Mouse (Mus musculus) forebrain, embryonic 15.5 days (tissue): ENCODE measurements around the gene Golt1a. TPM values are rescaled to one million over a fixed set of nuclear protein-coding genes. Genes with fewer than 3 reads are reported as not detected.
"Not testable (repeated sequence)": the region's sequence is repeated elsewhere in the genome, so short reads cannot be mapped to it uniquely, and the experiment has no call there.

ENCODE experiments used
- ATAC-seq: fragments of 200-750 bp; cut with Nextera tagmentation; replicated peaks from 2 replicates; pipeline ENCODE4 v1.8.0; 2017; ENCODE audit warnings: mild to moderate bottlenecking, moderate TSS enrichment, moderate library complexity
- H3K27ac ChIP-seq: fragments of 300-500 bp; sonication (generic); replicated peaks from 2 replicates; pipeline ENCODE4 v1.5.1; 2015; ENCODE audit warnings: mild to moderate bottlenecking, inconsistent platforms
- H3K27me3 ChIP-seq: fragments of 300-500 bp; sonication (generic); 2 replicates; pipeline ENCODE4 v1.6.1; 2015; ENCODE audit warnings: inconsistent platforms
- H3K36me3 ChIP-seq: fragments of 300-500 bp; sonication (generic); 2 replicates; pipeline ENCODE4 v1.6.1; 2015; ENCODE audit warnings: mild to moderate bottlenecking, inconsistent platforms
- H3K4me1 ChIP-seq: fragments of 300-500 bp; sonication (generic); 2 replicates; pipeline ENCODE4 v1.6.1; 2015; ENCODE audit warnings: inconsistent platforms
- H3K4me2 ChIP-seq: fragments of 300-500 bp; sonication (generic); replicated peaks from 2 replicates; pipeline ENCODE4 v1.6.1; 2015; ENCODE audit warnings: mild to moderate bottlenecking, inconsistent platforms
- H3K4me3 ChIP-seq: fragments of 300-500 bp; sonication (generic); 2 replicates; pipeline ENCODE4 v1.5.1; 2015; ENCODE audit warnings: mild to moderate bottlenecking, inconsistent platforms
- H3K9ac ChIP-seq: fragments of 300-500 bp; sonication (generic); replicated peaks from 2 replicates; pipeline ENCODE4 v1.6.1; 2015; ENCODE audit warnings: mild to moderate bottlenecking, inconsistent platforms
- H3K9me3 ChIP-seq: fragments of 300-500 bp; sonication (generic); 2 replicates; pipeline ENCODE4 v1.6.1; 2016; ENCODE audit warnings: inconsistent platforms
- WGBS: fragments of 180-500 bp; shearing (Covaris S2); methylation state at CpG from one replicate; pipeline ENCODE4 v1.1.7; 2015; ENCODE audit warnings: mixed read lengths; 5-methylcytosine and 5-hydroxymethylcytosine counted together
- polyA plus RNA-seq: library from polyadenylated mRNA; unstranded; fragments of >200 nt; fragmentation: Nextera tagmentation; extraction: Ambion mirVana; gene quantifications from 2 replicates; pipeline ENCODE4 v1.2.1, GENCODE M21; 2015

Golt1a gene
- polyA plus RNA-seq, 1 experiment from 2014 or later: 0.32 TPM

DNA sequence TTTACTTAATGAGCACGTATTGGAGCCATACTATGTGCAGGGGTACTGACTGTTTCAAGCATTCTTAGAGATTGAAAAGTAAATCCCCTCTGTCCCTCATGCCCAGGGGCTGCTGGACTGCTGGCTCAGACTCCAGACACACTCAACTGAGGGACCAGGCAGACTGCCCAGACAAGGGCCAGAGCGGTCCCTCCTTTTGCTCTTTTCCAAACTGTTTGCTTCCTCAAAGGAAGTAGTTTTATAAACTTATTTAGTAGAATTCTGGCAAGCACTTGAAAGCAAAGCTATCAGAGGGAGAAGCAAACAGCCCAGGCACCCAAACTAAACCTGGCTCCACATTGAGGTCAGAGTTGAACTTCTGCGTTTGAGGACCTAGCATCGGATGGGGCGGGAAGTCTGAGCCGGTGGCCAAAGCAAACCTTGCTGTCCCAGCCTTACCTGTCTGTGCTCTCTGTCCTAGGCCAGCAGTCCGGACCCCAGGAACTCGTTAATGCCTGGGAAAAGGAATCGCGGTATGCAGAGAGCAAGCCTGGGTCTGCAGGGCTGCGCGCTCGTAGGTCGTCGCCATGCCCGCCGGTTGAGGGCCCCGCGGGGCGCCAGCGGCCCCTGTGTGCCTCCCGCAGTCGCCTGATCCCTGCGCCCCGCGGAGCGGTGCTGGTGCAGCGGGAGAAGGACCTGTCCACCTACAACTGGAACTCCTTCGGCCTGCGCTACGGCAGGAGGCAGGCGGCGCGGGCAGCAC, 19.5 kb downstream of the Golt1a start:
- peak overlapping the region; percentile 54 for H3K4me2 ChIP-seq
- no peak overlapping the region for H3K27ac ChIP-seq
- H3K9me3 ChIP-seq: no peaks in the 10 kb centered on the region
- 0 out of 2 replicates have a peak overlapping the region, but pooled peaks have one; percentile 35 for H3K9ac ChIP-seq
- peak overlapping the region; percentile 23 for H3K4me3 ChIP-seq
- no peaks in the 10 kb centered on the region for H3K36me3 ChIP-seq
- H3K4me1 ChIP-seq: peaks cover 26% of the 10 kb centered on the region
- no peaks in the 10 kb centered on the region for H3K27me3 ChIP-seq
- WGBS: 5% methylated on average over 34 of the region's 34 CpGs
- no peak; the same call in 1 of the 2 replicates for ATAC-seq

DNA sequence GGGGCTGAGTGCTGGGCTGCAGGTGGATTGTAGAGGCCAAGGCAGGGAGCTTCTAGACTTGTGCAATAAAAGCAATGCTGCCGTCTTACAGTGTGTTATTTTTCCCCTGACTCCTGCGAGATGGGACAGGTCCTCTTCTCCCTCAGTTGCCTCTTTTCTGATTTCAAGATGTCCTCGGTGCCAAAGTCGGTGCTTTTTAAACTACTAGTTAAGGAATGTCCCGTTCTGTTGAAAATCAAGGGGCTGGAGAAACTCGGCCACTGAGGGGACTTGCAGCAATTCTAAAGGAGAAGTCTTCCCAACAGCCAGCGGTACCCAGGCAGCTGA, 20.0 kb downstream of the Golt1a start:
- 0 out of 2 replicates have a peak overlapping the region, but pooled peaks have one; percentile 35 for H3K9ac ChIP-seq

DNA sequence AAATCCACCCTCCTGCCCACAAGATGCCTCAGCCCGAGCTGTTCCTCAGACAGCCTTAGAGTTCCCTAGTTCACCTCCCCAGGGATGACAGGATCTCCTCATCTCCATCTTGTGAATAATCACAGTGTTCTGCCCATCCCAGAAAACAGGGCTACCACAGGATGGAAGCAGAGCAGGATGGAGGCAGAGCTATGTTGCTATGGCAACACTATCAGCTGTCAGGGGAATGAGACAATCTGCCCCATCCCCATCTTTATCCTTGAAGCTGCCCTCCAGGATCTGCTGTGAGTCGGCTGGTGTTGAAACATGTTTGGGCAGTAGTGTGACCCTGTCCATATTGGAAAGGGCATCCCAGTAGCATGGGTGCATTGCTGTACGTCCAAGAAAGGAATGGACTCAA, 21.5 kb downstream of the Golt1a start:
- no peak overlapping the region for H3K4me2 ChIP-seq
- no peak overlapping the region; the same call in 1 of the 2 replicates for H3K27ac ChIP-seq

More for the DNA sequence above, 20.0 kb downstream of the Golt1a start:
- Histone ChIP-seq H3K4me2 (peak overlapping the region; percentile 54), H3K9me3 (no peaks in the 10 kb centered on the region), H3K27ac (no peak overlapping the region), H3K27me3 (no peaks in the 10 kb centered on the region), H3K36me3 (no peaks in the 10 kb centered on the region), H3K4me3 (peak overlapping the region; percentile 23), H3K4me1 (peaks cover 26% of the 10 kb centered on the region)
- whole genome bisulfite sequencing: 19% methylated on average over 7 of the region's 7 CpGs
- no peak for ATAC-seq

GRCm38 (mm10) chr1:133332656-133333430, 23.2 kb downstream of the Golt1a start:
- H3K27me3 ChIP-seq: no peaks in the 10 kb centered on the region
- ATAC-seq: no peak
- H3K9ac ChIP-seq: no peak overlapping the region
- H3K9me3 ChIP-seq: no peaks in the 10 kb centered on the region
- no peak overlapping the region for H3K27ac ChIP-seq
- H3K36me3 ChIP-seq: no peaks in the 10 kb centered on the region
- H3K4me1 ChIP-seq: peaks cover 26% of the 10 kb centered on the region
- H3K4me2 ChIP-seq: no peak overlapping the region
- H3K4me3 ChIP-seq: no peak overlapping the region
- WGBS: 87% methylated on average over 11 of the region's 11 CpGs

More for the DNA sequence above, 21.5 kb downstream of the Golt1a start:
- WGBS: 58% methylated on average over 3 of the region's 3 CpGs
- Histone ChIP-seq H3K9me3 (no peaks in the 10 kb centered on the region), H3K27me3 (no peaks in the 10 kb centered on the region), H3K36me3 (no peaks in the 10 kb centered on the region), H3K9ac (no peak overlapping the region), H3K4me3 (no peak overlapping the region), H3K4me1 (peaks cover 26% of the 10 kb centered on the region)
- peak; percentile 82 for ATAC-seq

- 54% methylated on average over 6 of the region's 6 CpGs for WGBS
- H3K4me1 ChIP-seq: peaks cover 19% of the 10 kb centered on the region
Observed at GRCm38 (mm10) chr1:133333937-133334336, 24.3 kb downstream of the Golt1a start.

GRCm38 (mm10) chr1:133340403-133340802, 30.8 kb downstream of the Golt1a start:
- H3K27ac ChIP-seq, H3K4me1 ChIP-seq, H3K4me3 ChIP-seq, H3K36me3 ChIP-seq, ATAC-seq, H3K9me3 ChIP-seq, H3K27me3 ChIP-seq, H3K4me2 ChIP-seq, H3K9ac ChIP-seq: not testable (repeated sequence)
- 63% methylated on average over 1 of the region's 1 CpGs for WGBS

More at GRCm38 (mm10) chr1:133333937-133334336, 24.3 kb downstream of the Golt1a start:
- Histone ChIP-seq H3K9ac (no peak overlapping the region), H3K4me3 (no peak overlapping the region), H3K9me3 (no peaks in the 10 kb centered on the region), H3K27me3 (no peaks in the 10 kb centered on the region), H3K4me2 (no peak overlapping the region), H3K36me3 (no peaks in the 10 kb centered on the region), H3K27ac (no peak overlapping the region)
- ATAC-seq: no peak

DNA sequence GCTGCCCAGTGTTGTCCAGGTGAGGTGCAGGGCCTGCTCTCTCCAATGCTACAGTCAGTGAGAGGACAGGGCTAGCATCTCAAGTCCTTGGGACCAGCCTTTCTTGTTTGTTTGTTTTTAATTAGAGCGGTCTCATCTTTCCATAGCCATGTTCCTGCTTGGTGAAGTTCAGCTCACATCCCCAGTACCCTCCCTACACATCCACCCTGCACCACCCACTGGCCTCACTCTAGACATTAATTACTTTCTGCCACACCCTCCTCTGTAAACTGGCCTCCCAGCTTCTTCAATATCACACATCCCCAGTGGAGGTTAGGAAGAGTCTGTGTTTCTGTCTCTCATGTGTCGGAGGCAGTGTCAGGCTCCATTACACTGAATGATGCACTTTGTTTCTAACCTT, 34.8 kb downstream of the Golt1a start:
- H3K27me3 ChIP-seq: no peaks in the 10 kb centered on the region
- ATAC-seq: no peak
- H3K9ac ChIP-seq: no peak overlapping the region
- H3K9me3 ChIP-seq: no peaks in the 10 kb centered on the region
- no peaks in the 10 kb centered on the region for H3K36me3 ChIP-seq
- H3K4me1 ChIP-seq: no peaks in the 10 kb centered on the region
- H3K4me3 ChIP-seq: no peak overlapping the region
- WGBS: 90% methylated on average over 2 of the region's 2 CpGs
- no peak overlapping the region for H3K27ac ChIP-seq
- no peak overlapping the region for H3K4me2 ChIP-seq

DNA sequence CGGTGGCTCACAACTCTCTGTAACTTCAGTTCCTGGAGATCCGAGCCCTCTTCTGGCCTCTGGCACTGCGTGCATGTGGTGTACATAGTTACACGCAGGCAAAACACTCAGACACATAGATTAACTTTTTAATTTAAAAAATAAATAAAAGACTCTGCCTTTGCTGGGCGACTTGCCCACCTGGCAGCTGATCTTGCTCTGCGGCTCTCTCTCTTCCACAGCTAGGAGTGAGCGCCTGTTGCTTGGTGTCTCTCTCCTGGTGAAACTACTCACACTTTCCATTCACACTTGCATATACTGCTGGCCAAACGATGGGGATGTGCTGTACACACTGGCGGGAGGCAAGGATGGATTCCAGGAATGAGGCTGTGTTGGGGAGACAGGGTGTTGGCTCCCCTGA, 36.9 kb downstream of the Golt1a start:
- Histone ChIP-seq H3K4me1 (0 out of 2 replicates have a peak, but pooled peaks cover 2% of the 10 kb centered on the region), H3K27me3 (no peaks in the 10 kb centered on the region), H3K4me3 (no peak overlapping the region), H3K9ac (no peak overlapping the region), H3K9me3 (no peaks in the 10 kb centered on the region), H3K27ac (no peak overlapping the region), H3K36me3 (no peaks in the 10 kb centered on the region), H3K4me2 (no peak overlapping the region)
- no peak for ATAC-seq
- WGBS: 78% methylated on average over 9 of the region's 9 CpGs

- Histone ChIP-seq H3K36me3 (no peaks in the 10 kb centered on the region), H3K4me3 (no peak overlapping the region), H3K27ac (no peak overlapping the region), H3K4me1 (0 out of 2 replicates have a peak, but pooled peaks cover 2% of the 10 kb centered on the region), H3K27me3 (no peaks in the 10 kb centered on the region), H3K4me2 (no peak overlapping the region), H3K9me3 (no peaks in the 10 kb centered on the region), H3K9ac (no peak overlapping the region)
- no peak for ATAC-seq
- 70% methylated on average over 3 of the region's 3 CpGs for WGBS
Observed at GRCm38 (mm10) chr1:133347226-133347625, 37.6 kb downstream of the Golt1a start.

DNA sequence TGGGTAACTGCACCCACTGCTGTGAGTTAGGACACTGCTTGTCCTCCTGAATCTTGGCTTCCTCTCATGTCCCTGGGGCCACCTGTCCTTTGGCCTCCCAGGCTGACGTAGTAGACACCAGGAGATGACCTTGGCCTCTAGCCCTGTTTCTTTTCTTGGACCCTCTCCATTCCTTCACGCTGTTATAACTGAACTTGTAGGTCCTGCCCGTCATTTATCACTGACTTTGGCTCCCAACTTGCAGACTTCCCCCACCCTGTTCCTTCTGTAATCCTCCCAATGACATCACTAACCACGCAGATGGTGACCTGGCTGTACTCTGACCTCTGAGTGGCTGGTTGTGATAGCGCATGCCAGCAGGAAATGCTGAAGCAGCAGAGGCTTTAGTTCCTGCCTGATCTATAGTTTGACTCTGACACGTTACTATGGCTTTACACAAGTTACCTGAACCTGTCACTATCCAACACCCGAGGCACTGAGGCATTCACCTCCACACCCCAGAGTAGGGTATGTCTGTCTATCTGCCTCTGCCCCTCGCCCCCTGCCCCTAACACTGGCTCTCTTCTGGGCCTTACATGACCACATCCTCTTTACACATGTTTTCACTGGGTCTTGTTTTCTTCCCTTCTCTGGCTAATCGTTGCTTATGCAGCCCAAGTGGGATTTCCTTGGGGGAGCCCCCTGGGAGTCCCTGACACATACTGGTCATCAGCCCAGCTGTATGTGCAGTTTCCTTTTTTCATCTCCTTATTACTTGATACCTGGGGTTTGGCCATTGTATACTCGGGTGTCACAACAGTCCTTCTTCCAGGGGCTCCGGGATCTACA, 38.3 kb downstream of the Golt1a start:
- Histone ChIP-seq H3K4me3 (no peak overlapping the region), H3K36me3 (no peaks in the 10 kb centered on the region), H3K9ac (no peak overlapping the region), H3K4me2 (no peak overlapping the region), H3K9me3 (no peaks in the 10 kb centered on the region), H3K4me1 (peaks cover 4% of the 10 kb centered on the region), H3K27ac (no peak overlapping the region), H3K27me3 (no peaks in the 10 kb centered on the region)
- no peak for ATAC-seq
- 84% methylated on average over 11 of the region's 11 CpGs for WGBS

DNA sequence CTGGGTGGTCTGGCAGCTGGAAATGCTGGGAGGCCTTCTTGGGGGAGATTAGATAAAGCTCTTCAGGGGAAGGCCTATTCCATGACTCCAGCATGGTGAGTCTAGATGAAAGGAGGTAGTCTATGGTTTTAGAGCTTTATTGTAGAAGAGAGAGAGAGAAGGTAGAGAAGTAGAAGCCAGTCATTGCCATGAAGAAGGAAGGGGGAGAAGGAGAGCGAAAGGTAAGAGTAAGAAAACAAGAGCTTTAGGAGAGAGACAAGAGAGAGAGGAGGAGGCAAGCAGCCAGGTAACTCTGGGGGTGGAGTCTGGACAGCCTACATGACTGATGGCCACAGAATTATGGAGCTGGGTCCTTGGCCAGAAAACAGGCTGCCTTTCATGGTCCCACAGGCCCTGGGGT, 40.6 kb downstream of the Golt1a start, which contains the start of gene Ren1:
Ren1 (plus strand) TSS at position 301 of the 400 bp plus-strand sequence.
- peak within 1 kb of the TSS; percentile 39; the same call in 1 of the 2 replicates for H3K27ac ChIP-seq
- no peak for ATAC-seq
- H3K9ac ChIP-seq: no peak within 1 kb of the TSS
- 76% methylated on average over 1 of the region's 1 CpGs for WGBS
- H3K4me1 ChIP-seq: peaks cover 14% of the 10 kb centered on the region
- H3K27me3 ChIP-seq: no peaks in the 10 kb centered on the region
- H3K9me3 ChIP-seq: no peaks in the 10 kb centered on the region
- H3K4me3 ChIP-seq: no peak within 1 kb of the TSS
- no peaks in the 10 kb centered on the region for H3K36me3 ChIP-seq
- no peak within 1 kb of the TSS for H3K4me2 ChIP-seq
